Mouse (Mus musculus): ENCODE measurements around the gene Lpgat1.

The Lpgat1 gene

DNA sequence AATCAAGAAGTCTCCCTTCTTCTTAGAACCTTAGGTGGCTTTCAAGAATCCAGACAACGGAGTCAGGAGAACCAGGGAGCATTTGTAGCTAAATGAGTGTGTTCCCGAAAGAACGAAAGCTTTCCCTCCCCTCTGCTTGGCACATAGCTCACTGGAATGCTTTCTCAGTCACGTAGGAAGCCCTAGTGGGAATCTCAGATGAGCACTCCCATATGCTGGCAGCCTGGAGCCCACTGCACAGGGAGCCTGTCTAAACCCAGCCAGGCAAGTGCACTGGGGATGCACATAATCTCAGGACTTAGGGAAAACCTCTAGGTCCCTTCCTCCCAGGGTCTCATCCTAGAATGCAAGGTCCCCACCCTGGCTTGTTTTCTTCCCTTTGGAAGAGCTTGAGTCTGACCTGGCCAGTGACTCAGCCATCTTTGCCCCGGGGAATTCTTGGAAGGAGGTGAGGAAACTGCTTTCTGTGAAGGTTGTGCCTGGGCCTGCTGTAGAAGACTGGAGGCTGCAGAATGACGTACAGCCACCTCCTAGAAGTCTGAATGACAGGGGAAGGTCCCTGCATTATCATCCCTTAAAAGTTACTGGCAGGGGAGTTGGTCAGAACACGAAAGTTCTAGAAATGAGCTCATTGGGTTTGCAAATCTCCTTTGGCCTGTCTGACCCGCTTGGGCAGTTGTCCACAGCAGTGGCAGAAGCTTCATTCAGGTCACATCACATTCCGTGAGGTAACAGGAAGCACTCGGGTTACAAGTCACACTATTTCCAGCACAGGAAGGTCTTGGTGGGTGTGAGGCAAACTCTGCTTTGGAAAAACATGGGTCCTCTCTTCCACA is 85.4 kb downstream of the Lpgat1 start:
- in situ Hi-C loops (cut with MboI; ENCODE audit: low sequenced_read_pairs): loop anchor here (25.0 kb wide), 1 partner anchor 466 kb away; the partner anchor contains the start of gene Tmem206

DNA sequence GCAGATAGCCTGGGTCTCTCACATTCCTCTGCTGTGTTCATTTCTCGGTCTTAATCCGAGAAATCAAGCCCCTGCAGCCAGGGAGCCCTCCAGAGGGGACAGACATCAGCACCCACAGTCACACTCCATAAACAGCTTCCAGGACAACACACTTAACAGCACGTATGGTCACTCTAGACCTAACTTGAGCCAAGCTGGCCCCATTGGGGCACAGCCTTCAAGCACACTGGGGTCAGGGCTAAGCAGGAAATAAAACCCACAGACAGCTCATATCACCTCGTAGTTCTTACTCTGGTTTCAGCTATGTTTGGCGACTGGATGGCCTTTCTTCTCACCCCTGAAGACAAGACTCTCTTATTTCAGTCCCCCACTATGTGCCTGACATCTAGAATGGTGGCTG is 87.1 kb downstream of the Lpgat1 start:
- in situ Hi-C loops (cut with MboI; ENCODE audit: low sequenced_read_pairs): loop anchor here (25.0 kb wide), 1 partner anchor 467 kb away; the partner anchor contains the start of gene Tmem206

DNA sequence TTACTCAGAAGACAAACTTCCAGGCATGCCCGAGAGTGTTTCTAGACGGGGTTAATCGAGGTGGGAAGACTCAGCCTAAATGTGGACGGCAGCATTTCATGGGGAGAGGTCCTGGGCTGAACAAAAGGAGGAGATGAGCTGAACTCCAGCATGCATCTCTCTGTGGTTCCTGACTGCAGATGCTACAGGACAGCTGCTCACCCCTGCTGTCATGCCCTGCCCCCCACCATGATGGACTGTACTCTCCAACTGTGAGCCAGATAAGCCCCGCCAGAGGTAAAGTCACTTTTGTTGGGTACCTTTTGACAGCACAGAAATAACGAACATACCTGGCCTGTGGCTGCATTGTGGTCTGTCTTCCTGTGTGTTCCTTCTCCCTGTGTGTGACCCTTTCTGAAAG is 88.2 kb downstream of the Lpgat1 start:
- in situ Hi-C loops (cut with MboI; ENCODE audit: low sequenced_read_pairs): loop anchor here (25.0 kb wide), 1 partner anchor 468 kb away; the partner anchor contains the start of gene Tmem206

DNA sequence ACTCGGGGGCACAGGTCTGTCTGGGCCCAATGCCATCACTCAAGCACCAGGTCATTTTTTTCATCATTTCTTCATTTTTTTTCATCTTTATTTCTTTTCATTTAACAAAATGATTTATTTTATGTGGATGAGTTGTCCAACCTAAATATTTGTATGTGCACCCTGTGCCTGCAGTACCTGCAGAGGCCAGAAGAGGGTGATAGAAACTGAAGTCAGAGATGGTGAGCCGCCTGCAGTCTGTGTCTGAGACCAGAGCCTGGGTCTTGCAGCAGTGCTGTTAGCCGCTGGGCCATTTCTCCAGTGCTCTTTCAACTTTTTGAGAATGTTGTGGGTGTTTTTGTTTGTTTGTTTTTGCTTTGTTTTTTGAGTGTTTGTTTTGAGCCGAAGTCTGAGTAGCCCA is 89.1 kb downstream of the Lpgat1 start:
- in situ Hi-C loops (cut with MboI; ENCODE audit: low sequenced_read_pairs): loop anchor here (25.0 kb wide), 1 partner anchor 469 kb away; the partner anchor contains the start of gene Tmem206

DNA sequence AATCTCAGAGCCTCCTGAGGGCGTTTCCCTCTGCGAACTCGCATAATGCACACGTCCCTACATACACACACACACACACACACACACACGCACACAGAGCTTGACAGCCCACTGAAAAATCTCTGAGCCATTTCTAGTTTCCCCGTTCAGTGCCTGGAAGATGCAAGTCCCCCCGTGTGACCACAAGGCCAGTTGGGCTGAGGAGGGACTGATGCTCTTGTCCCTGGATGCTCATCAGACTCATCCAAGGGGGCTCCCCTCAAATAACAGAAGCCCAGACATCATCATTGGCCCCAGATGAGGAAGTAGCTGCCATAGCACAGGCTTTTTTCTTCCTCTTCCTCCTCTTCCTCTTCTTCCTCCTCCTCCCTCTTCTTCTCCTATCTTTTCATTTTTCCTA is 90.3 kb downstream of the Lpgat1 start:
- in situ Hi-C loops (cut with MboI; ENCODE audit: low sequenced_read_pairs): loop anchor here (25.0 kb wide), 1 partner anchor 471 kb away; the partner anchor contains the start of gene Tmem206

DNA sequence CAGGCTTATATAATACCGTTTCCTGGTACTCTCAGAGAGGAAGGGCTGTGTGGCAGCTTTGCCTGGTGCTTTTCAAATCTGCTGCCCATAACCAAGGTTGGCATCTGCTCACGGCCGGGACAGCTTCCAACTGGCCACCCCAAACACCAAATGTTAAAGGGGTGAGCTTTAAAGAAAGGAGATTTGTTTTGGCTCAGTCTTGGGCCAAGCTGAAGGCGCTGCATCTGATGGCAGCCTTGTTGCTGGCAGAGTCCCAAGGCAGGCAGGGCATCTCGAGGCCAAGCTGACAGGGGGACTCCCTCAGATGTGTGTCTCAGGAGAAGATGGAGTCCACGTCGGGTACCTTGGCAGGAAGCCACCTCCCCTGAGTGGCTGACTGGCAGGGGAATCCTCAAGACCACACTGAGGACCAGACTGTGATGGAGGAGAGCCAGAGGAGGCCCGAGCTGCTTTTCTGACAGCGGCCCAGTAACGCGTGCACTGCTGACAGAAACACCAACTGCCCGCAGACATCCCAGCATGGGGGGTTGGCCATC is 91.1 kb downstream of the Lpgat1 start:
- in situ Hi-C loops (cut with MboI; ENCODE audit: low sequenced_read_pairs): loop anchor here (25.0 kb wide), 1 partner anchor 471 kb away; the partner anchor contains the start of gene Tmem206

DNA sequence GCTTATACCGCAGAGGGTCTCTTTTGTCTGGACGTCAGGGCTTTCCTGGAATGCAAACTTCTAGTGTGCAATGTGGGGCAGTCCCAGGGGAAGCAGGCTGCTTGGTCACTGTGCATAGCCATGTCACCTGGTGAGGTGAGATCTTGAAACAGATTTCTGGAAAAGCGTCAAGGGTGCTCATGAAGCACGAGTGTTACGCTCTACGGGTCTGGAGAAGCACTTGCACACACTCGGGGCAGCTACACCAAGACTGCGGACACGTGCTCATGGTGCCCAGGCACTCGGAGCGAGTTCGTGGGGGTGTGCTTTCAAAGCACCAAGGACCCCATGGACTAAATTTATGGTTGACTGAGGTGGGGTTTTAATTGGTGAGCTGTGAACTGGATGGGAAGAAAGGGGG is 94.1 kb downstream of the Lpgat1 start:
- in situ Hi-C loops (cut with MboI; ENCODE audit: low sequenced_read_pairs): loop anchor here (5.0 to 25.0 kb wide), 2 partner anchors 224 to 474 kb away; partner anchors contain the start of gene Tmem206

DNA sequence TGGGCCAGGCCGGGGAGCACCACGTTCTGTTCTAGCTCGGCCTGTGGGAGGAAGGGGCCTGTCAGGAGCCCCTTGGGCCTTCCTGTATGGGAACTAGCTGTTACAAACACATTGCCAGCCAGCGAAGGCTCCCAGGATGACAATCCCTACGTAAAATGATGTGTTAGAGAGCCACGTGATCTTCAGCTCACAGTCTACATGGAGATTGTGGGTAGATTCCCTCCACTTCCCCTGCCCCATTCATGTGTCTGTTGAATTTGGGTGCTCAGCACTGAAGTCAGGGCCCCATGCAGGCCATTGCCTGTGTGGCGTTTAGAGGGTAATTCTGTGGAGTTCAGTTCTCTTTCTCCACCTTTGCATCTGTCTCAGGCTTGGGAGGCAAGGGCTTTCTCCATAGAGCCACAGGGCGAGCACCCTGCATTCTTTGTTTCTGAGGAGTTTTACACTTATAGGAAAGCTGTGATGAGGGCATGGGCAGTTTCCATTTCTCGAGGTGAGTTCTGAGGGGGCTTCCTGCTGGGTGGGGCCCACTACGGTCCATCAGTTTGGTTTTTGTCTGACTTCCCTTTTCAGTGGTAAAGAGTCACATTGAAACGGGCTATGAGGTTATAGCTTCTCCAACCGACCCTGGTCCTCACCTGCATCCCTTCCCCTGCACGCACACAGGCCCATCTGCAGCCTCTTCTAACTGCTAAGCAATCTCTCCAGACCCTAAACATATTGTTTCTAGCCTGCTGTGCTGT is 95.5 kb downstream of the Lpgat1 start:
- in situ Hi-C loops (cut with MboI; ENCODE audit: low sequenced_read_pairs): loop anchor here (5.0 to 25.0 kb wide), 2 partner anchors 226 to 476 kb away; partner anchors contain the start of gene Tmem206

DNA sequence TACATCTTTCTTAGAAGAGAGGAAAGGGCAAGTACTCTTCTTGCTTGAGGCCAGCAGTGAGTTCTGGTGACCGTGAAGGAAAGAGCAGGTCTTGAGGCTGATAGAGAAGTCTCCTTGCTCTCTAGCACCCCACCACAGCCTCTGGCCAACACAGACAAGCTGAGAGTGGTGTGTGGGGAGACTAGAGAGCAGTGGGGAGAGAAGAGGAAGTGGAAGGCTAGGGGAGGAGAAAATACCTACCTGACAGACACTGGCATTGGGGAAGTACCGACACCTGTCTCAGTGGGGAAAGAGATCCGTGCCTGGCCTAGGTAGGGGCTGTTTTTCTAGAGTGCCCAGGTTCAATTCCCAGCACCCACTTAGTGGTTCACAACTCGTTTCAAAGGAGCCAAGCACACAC is 96.6 kb downstream of the Lpgat1 start:
- in situ Hi-C loops (cut with MboI; ENCODE audit: low sequenced_read_pairs): loop anchor here (5.0 to 25.0 kb wide), 2 partner anchors 227 to 477 kb away; partner anchors contain the start of gene Tmem206

DNA sequence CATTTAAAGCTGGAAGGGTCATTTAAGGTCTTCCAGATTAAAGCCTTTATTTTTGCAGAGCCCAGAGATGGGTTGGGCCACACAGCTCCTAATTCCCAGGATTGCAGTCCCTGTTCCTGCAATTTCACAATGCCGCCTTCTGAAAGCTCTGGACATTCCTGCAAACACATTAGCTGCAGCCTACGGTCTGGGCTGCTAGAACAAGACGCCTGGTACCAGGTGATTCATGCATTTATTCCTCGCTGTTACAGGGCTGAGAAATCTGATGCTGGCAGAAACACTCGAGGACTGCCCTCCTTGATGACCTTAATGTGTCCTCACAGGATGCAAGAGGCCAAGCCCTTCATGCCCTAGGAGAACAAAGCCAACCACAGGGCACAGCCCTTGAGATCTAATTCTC is 97.3 kb downstream of the Lpgat1 start:
- in situ Hi-C loops (cut with MboI; ENCODE audit: low sequenced_read_pairs): loop anchor here (5.0 to 25.0 kb wide), 2 partner anchors 228 to 478 kb away; partner anchors contain the start of gene Tmem206

DNA sequence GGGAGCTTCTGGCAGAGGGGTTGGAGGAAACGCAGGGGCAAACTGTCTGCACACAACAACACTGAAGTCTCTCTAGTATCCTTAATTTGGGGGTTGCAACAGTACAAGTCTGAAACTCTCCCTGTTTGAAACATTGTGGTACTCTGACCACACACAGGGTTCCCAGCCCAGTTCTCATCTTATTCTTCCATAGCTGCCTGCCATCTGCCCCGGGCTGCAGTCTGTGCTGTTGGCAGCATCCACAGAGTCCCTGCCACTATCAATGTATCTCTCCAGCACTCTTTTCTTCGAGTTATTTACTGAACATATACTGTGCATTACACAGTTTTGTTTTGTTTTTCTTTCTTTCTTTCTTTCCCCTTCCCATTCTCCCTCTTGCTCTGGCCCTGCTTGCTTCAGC is 99.0 kb downstream of the Lpgat1 start:
- in situ Hi-C loops (cut with MboI; ENCODE audit: low sequenced_read_pairs): loop anchor here (25.0 kb wide), 1 partner anchor 479 kb away; the partner anchor contains the start of gene Tmem206

DNA sequence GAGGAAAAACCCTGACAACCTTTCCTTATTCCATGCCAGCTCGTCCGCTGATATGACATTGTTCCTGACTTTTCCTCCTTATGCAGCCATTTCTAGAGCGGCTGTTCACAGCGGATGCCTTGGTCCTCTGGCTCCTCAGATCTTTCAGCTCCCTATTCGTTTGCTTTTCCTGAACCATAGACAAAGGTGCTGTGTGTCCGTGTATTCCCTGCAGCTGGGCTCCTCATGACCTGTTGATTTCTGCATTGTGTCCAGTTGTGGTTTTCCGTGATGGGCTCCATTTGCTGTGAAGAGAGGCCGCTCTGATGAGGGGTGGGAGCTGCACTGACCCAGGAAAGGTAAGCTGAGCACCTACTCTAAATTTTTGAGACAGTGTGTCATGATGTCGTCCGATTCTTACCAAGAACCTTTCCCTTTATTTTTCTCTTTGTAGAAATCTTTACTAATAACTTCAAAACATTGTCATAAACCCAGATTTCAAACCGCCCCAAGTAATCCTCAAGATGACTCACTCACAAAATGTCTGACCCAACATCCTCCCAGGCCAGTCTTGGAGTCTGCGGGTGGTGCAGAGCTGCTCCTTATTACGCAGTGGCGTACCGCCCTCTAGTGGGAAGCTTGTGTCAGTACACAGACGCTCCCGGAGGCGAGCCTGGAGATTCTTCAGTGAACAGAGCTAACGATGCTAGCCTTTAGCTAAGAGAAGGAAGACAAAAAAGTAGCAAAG is 99.9 kb downstream of the Lpgat1 start:
- in situ Hi-C loops (cut with MboI; ENCODE audit: low sequenced_read_pairs): loop anchor here (25.0 kb wide), 1 partner anchor 480 kb away; the partner anchor contains the start of gene Tmem206

DNA sequence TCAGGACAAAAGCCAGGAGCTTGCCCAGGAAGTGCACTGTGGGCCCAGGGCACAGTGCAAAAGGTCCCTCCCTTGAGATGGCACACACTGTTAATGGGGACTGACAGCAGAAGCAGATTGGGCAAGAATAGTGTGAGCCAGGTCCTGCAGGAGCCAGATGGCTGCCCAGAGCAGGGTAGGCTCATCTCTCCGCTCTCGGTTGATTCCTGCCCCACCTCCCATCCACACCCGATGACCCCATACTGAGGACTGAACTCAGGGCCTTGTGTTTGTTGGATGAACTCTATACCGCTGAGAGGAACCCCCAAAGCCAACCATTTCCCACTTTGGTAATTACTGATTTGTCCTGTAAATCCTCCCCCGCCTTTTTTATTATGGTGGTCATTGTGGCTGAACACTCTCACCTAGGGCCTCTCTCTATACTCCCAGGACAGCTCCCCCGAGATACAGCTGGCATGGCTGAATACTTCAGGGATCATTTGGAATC is 100.6 kb downstream of the Lpgat1 start:
- in situ Hi-C loops (cut with MboI; ENCODE audit: low sequenced_read_pairs): loop anchor here (25.0 kb wide), 1 partner anchor 481 kb away; the partner anchor contains the start of gene Tmem206

DNA sequence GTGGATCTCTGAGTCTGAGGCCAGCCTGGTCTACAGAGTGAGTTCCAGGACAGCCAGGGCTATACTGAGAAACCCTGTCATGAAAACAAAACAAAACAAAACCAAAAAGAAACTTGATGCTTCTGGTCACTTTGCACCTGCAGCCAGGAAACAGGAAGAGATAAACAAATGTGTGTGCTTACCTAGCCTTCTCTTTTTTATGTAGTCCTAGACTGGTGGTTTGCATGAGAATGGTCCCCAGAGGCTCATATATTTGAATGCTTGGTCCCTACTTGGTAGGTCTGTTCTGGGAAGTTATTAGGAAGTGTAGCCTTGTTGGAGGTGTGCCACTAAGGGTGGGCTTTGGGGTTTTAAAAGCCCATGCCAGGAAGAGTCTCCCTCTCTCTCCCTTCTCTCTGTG is 101.4 kb downstream of the Lpgat1 start:
- in situ Hi-C loops (cut with MboI; ENCODE audit: low sequenced_read_pairs): loop anchor here (25.0 kb wide), 1 partner anchor 482 kb away; the partner anchor contains the start of gene Tmem206

DNA sequence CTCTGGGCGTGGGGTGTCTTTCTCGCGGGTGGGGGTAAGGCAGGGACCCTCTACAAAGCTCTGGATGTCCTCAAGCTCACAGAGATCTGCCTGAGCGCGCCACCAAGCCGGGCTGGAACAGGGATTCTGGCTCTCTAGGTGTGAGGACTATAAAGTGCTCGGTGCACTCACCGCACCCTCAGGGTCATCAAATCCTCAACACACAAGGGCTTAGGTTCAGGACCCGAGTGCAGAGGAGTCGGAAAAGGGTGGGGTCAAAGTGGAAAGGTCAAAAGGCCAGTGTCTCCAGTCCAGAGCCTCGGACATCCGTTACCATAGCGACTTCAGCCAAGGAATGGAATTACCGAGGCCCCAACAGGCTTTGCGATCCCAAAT is 103.3 kb downstream of the Lpgat1 start:
- in situ Hi-C loops (cut with MboI; ENCODE audit: low sequenced_read_pairs): loop anchor here (25.0 kb wide), 1 partner anchor 484 kb away; the partner anchor contains the start of gene Tmem206

DNA sequence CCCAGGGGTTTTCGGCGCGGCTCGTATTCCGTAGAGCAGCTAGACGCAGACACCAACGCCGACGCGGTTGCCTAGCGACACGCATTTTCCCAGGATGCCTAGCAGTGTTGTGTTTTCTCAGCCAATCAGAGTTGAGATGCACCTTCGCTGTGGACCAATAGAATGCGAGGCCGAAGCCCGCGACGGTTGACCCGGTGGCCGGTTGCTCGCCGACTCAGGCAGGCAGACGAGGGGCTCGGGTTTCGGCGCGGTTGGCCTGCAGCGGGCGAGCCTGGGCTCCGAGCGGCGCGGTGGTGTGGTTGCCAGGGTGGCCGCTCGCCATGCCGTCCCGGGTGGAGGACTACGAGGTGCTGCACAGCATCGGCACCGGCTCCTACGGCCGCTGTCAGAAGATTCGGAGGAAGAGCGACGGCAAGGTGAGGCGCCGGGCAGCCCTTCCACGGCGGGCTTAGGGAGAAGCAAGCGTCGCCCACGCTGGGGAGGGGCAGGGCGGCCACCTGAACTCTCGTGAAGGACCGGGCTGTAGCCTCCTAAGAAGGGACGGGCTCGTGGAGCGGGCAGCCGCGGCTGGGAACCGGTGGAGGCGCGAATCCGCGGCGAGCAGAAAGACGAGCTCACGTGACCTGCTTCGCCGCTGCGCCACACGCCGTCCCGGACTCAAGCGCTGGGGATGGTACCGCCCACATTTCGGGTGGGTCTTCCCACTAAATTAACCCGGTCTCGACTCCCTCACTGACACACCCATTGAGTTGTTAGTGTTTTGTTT is 103.9 kb downstream of the Lpgat1 start, which contains the start of gene Nek2:
Gene Nek2, plus strand, starts transcription at position 119 of the 766 bp plus-strand sequence.
- in situ Hi-C loops (cut with MboI; ENCODE audit: low sequenced_read_pairs): loop anchor here (25.0 kb wide), 1 partner anchor 484 kb away; the partner anchor contains the start of gene Tmem206

DNA sequence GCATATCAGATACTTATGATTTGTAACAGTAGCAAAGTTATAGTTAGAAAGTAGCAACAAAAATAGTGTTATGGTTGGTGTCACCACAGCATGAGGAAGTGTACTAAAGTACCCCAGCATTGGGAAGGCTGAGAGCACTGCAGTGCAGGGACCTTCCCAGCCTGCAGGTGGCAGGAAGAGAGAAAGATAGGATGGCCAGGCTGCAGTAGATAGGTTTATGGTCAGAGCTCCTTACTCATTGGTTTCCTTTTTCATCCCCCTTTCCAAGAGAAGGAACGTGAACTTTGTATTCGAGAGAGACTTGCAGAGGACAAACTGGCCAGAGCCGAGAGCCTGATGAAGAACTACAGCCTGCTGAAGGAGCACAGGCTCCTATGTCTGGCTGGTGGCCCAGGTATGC is 111.5 kb downstream of the Lpgat1 start:
- in situ Hi-C loops (cut with MboI; ENCODE audit: low sequenced_read_pairs): loop anchor here (25.0 kb wide), 1 partner anchor 883 kb away; no protein-coding TSS in a partner anchor

DNA sequence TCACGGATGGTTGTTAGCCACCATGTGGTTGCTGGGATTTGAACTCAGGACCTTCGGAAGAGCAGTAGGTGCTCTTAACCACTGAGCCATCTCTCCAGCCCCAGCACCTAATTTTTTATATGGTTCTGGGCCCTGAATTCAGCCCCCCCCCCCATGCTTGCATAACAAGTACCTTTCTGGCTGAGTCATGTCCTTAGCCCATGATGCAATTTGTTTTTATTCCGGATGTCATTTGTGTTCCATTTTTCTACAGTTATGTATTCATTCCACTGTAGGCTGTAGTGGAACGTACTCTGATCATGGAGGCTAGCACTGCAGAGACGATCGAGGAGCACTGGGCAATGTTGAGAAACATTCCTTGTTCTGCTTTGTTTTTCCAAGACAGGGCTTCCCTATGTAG is 115.8 kb downstream of the Lpgat1 start:
- in situ Hi-C loops (cut with MboI; ENCODE audit: low sequenced_read_pairs): loop anchor here (5.0 to 25.0 kb wide), 2 partner anchors 259 to 879 kb away; partner anchors contain the start of gene Traf5

Measured in CH12F3 (cell line).